Mouse (Mus musculus): ENCODE results near the gene Ankrd6. TPM values are rescaled to one million over a fixed set of nuclear protein-coding genes. Genes with fewer than 3 reads are reported as not detected.

The Ankrd6 gene
- polyA plus RNA-seq, 1 experiment from 2014 or later, result 31.3 TPM

- Histone ChIP-seq H3K27me3 (ENCODE audit: control insufficient read depth, insufficient read depth, low read length) (no peaks in the 10 kb centered on the region), H3K9ac (replicated peaks; ENCODE audit: low read length) (peak overlapping the region; percentile 55), H3K4me2 (ENCODE audit: low read length) (peak overlapping the region; percentile 62), H3K36me3 (ENCODE audit: control insufficient read depth, insufficient read depth, low read length) (no peaks in the 10 kb centered on the region), H3K4me3 (replicated peaks; ENCODE audit: low read depth, low read length) (peak overlapping the region; percentile 37), H3K27ac (replicated peaks; ENCODE audit: low read depth, low read length) (peak overlapping the region; percentile 81), H3K4me1 (ENCODE audit: control insufficient read depth, insufficient read depth, low read length) (peaks cover 49% of the 10 kb centered on the region), H3K9me3 (ENCODE audit: control insufficient read depth, low read length) (no peaks in the 10 kb centered on the region)
- peak; percentile 65 for DNase-seq
- WGBS, result 5% methylated on average over 12 of the region's 12 CpGs
- ATAC-seq (ENCODE audit: low FRiP score, low TSS enrichment), result no peak
These were observed 87.1 kb downstream of the Ankrd6 start for GRCm38 (mm10) chr4:32863447-32864130.

- WGBS, result 29% methylated on average over 15 of the region's 15 CpGs
- Histone ChIP-seq H3K36me3 (ENCODE audit: control insufficient read depth, insufficient read depth, low read length) (no peaks in the 10 kb centered on the region), H3K9ac (replicated peaks; ENCODE audit: low read length) (peak overlapping the region; percentile 55), H3K4me2 (ENCODE audit: low read length) (peak overlapping the region; percentile 62), H3K4me1 (ENCODE audit: control insufficient read depth, insufficient read depth, low read length) (peaks cover 49% of the 10 kb centered on the region), H3K4me3 (replicated peaks; ENCODE audit: low read depth, low read length) (peak overlapping the region; percentile 37), H3K27me3 (ENCODE audit: control insufficient read depth, insufficient read depth, low read length) (no peaks in the 10 kb centered on the region), H3K9me3 (ENCODE audit: control insufficient read depth, low read length) (no peaks in the 10 kb centered on the region), H3K27ac (replicated peaks; ENCODE audit: low read depth, low read length) (peak overlapping the region; percentile 81)
- ATAC-seq (ENCODE audit: low FRiP score, low TSS enrichment), result no peak
- DNase-seq, result peak; percentile 29
These were observed 87.7 kb downstream of the Ankrd6 start for GRCm38 (mm10) chr4:32862751-32863446.

GRCm38 (mm10) chr4:32862011-32862750 is 88.5 kb downstream of the Ankrd6 start:
- Histone ChIP-seq H3K4me1 (ENCODE audit: control insufficient read depth, insufficient read depth, low read length) (peaks cover 49% of the 10 kb centered on the region), H3K27me3 (ENCODE audit: control insufficient read depth, insufficient read depth, low read length) (no peaks in the 10 kb centered on the region), H3K9me3 (ENCODE audit: control insufficient read depth, low read length) (no peaks in the 10 kb centered on the region), H3K9ac (replicated peaks; ENCODE audit: low read length) (peak overlapping the region; percentile 3; the same call in 1 of the 2 replicates), H3K4me3 (replicated peaks; ENCODE audit: low read depth, low read length) (peak overlapping the region; percentile 13; the same call in 1 of the 2 replicates), H3K4me2 (ENCODE audit: low read length) (peak overlapping the region; percentile 62), H3K27ac (replicated peaks; ENCODE audit: low read depth, low read length) (peak overlapping the region; percentile 62; the same call in 1 of the 2 replicates), H3K36me3 (ENCODE audit: control insufficient read depth, insufficient read depth, low read length) (no peaks in the 10 kb centered on the region)
- 69% methylated on average over 15 of the region's 15 CpGs for WGBS
- DNase-seq (peak; percentile 68), ATAC-seq (ENCODE audit: low FRiP score, low TSS enrichment) (peak; percentile 24; the same call in 1 of the 2 replicates)

GRCm38 (mm10) chr4:32860184-32860965 is 90.3 kb downstream of the Ankrd6 start:
- Histone ChIP-seq H3K9ac (replicated peaks; ENCODE audit: low read length) (peak overlapping the region; percentile 47), H3K36me3 (ENCODE audit: control insufficient read depth, insufficient read depth, low read length) (no peaks in the 10 kb centered on the region), H3K9me3 (ENCODE audit: control insufficient read depth, low read length) (no peaks in the 10 kb centered on the region), H3K27me3 (ENCODE audit: control insufficient read depth, insufficient read depth, low read length) (no peaks in the 10 kb centered on the region), H3K4me3 (replicated peaks; ENCODE audit: low read depth, low read length) (peak overlapping the region; percentile 14; the same call in 1 of the 2 replicates), H3K4me1 (ENCODE audit: control insufficient read depth, insufficient read depth, low read length) (peaks cover 49% of the 10 kb centered on the region), H3K4me2 (ENCODE audit: low read length) (peak overlapping the region; percentile 48), H3K27ac (replicated peaks; ENCODE audit: low read depth, low read length) (peak overlapping the region; percentile 84)
- DNase-seq (peak; percentile 87), ATAC-seq (ENCODE audit: low FRiP score, low TSS enrichment) (peak; percentile 47)
- WGBS, result 33% methylated on average over 18 of the region's 18 CpGs

GRCm38 (mm10) chr4:32855580-32855979 is 95.1 kb downstream of the Ankrd6 start:
- H3K4me2 ChIP-seq (ENCODE audit: low read length), result no peak overlapping the region
- no peak for ATAC-seq (ENCODE audit: low FRiP score, low TSS enrichment)
- 79% methylated on average over 9 of the region's 9 CpGs for WGBS

GRCm38 (mm10) chr4:32854956-32855355 is 95.7 kb downstream of the Ankrd6 start:
- 86% methylated on average over 4 of the region's 4 CpGs for WGBS
- Histone ChIP-seq H3K9ac (replicated peaks; ENCODE audit: low read length) (no peak overlapping the region), H3K4me3 (replicated peaks; ENCODE audit: low read depth, low read length) (no peak overlapping the region), H3K4me2 (ENCODE audit: low read length) (no peak overlapping the region), H3K27ac (replicated peaks; ENCODE audit: low read depth, low read length) (no peak overlapping the region), H3K9me3 (ENCODE audit: control insufficient read depth, low read length) (no peaks in the 10 kb centered on the region), H3K4me1 (ENCODE audit: control insufficient read depth, insufficient read depth, low read length) (peaks cover 11% of the 10 kb centered on the region), H3K36me3 (ENCODE audit: control insufficient read depth, insufficient read depth, low read length) (no peaks in the 10 kb centered on the region), H3K27me3 (ENCODE audit: control insufficient read depth, insufficient read depth, low read length) (no peaks in the 10 kb centered on the region)
- DNase-seq (no peak), ATAC-seq (ENCODE audit: low FRiP score, low TSS enrichment) (no peak)

More at GRCm38 (mm10) chr4:32855580-32855979, 95.1 kb downstream of the Ankrd6 start:
- no peak for DNase-seq
- H3K4me1 ChIP-seq (ENCODE audit: control insufficient read depth, insufficient read depth, low read length), result peaks cover 17% of the 10 kb centered on the region
- H3K9ac ChIP-seq (replicated peaks; ENCODE audit: low read length), result no peak overlapping the region
- no peaks in the 10 kb centered on the region for H3K27me3 ChIP-seq (ENCODE audit: control insufficient read depth, insufficient read depth, low read length)
- H3K27ac ChIP-seq (replicated peaks; ENCODE audit: low read depth, low read length), result no peak overlapping the region
- H3K9me3 ChIP-seq (ENCODE audit: control insufficient read depth, low read length), result no peaks in the 10 kb centered on the region
- H3K36me3 ChIP-seq (ENCODE audit: control insufficient read depth, insufficient read depth, low read length), result no peaks in the 10 kb centered on the region
- H3K4me3 ChIP-seq (replicated peaks; ENCODE audit: low read depth, low read length), result no peak overlapping the region

- Histone ChIP-seq H3K4me1 (ENCODE audit: control insufficient read depth, insufficient read depth, low read length) (peaks cover 7% of the 10 kb centered on the region; the same call in 1 of the 2 replicates), H3K9me3 (ENCODE audit: control insufficient read depth, low read length) (no peaks in the 10 kb centered on the region), H3K27me3 (ENCODE audit: control insufficient read depth, insufficient read depth, low read length) (no peaks in the 10 kb centered on the region), H3K4me3 (replicated peaks; ENCODE audit: low read depth, low read length) (no peak overlapping the region), H3K9ac (replicated peaks; ENCODE audit: low read length) (no peak overlapping the region), H3K27ac (replicated peaks; ENCODE audit: low read depth, low read length) (no peak overlapping the region), H3K36me3 (ENCODE audit: control insufficient read depth, insufficient read depth, low read length) (no peaks in the 10 kb centered on the region), H3K4me2 (ENCODE audit: low read length) (no peak overlapping the region)
- DNase-seq (no peak), ATAC-seq (ENCODE audit: low FRiP score, low TSS enrichment) (no peak)
- 70% methylated on average over 5 of the region's 5 CpGs for WGBS
These were observed 96.9 kb downstream of the Ankrd6 start for GRCm38 (mm10) chr4:32853609-32854188.

Measured in midbrain, embryonic 14.5 days (tissue).